Mouse (Mus musculus) stomach, embryonic 16.5 days (tissue): ENCODE results near the gene Gria1. TPM values are rescaled to one million over a fixed set of nuclear protein-coding genes. Genes with fewer than 3 reads are reported as not detected.

Experiments used
- ATAC-seq: fragments of 200-750 bp; cut with Nextera tagmentation; 2 replicates; pipeline ENCODE4 v1.8.0; 2017; ENCODE audit warnings: moderate number of reproducible peaks, moderate TSS enrichment; ENCODE audit not compliant: insufficient read depth, low FRiP score
- H3K27ac ChIP-seq: fragments of 300-500 bp; sonication (generic); 2 replicates; pipeline ENCODE4 v1.5.1; 2014; ENCODE audit warnings: low read length
- H3K27me3 ChIP-seq: fragments of 300-500 bp; sonication (generic); 2 replicates; pipeline ENCODE4 v1.6.1; 2014; ENCODE audit warnings: low read length, control low read depth, mixed read lengths; ENCODE audit not compliant: control insufficient read depth, insufficient read depth
- H3K36me3 ChIP-seq: fragments of 300-500 bp; sonication (generic); 2 replicates; pipeline ENCODE4 v1.6.1; 2014; ENCODE audit warnings: low read length; ENCODE audit not compliant: control insufficient read depth, insufficient read depth
- H3K4me1 ChIP-seq: fragments of 300-500 bp; sonication (generic); 2 replicates; pipeline ENCODE4 v1.6.1; 2014; ENCODE audit warnings: low read length, control low read depth, mixed read lengths; ENCODE audit not compliant: control insufficient read depth, insufficient read depth
- H3K4me2 ChIP-seq: fragments of 300-500 bp; sonication (generic); 2 replicates; pipeline ENCODE4 v1.6.1; 2014; ENCODE audit warnings: low read depth, low read length, mixed read lengths
- H3K4me3 ChIP-seq: fragments of 300-500 bp; sonication (generic); replicated peaks from 2 replicates; pipeline ENCODE4 v1.5.1; 2014; ENCODE audit warnings: mild to moderate bottlenecking, low read length
- H3K9ac ChIP-seq: fragments of 300-500 bp; sonication (generic); 2 replicates; pipeline ENCODE4 v1.6.1; 2014; ENCODE audit warnings: low read length
- H3K9me3 ChIP-seq: fragments of 300-500 bp; sonication (generic); replicated peaks from 2 replicates; pipeline ENCODE4 v1.6.1; 2016; ENCODE audit warnings: low read length, control low read depth; ENCODE audit not compliant: control insufficient read depth
- WGBS: fragments of 180-500 bp; shearing (Covaris S2); extraction: QIAGEN DNeasy Blood & Tissue Kit; methylation state at CpG from one replicate; pipeline ENCODE4 v1.1.7; 2014; 5-methylcytosine and 5-hydroxymethylcytosine counted together
- polyA plus RNA-seq: library from polyadenylated mRNA; unstranded; fragments of >200 nt; fragmentation: Nextera tagmentation; extraction: Ambion mirVana; gene quantifications from 2 replicates; pipeline ENCODE4 v1.2.1, GENCODE M21; 2015

Gene Gria1
- 1.7 and 1.8 TPM in 2 replicates for polyA plus RNA-seq

DNA sequence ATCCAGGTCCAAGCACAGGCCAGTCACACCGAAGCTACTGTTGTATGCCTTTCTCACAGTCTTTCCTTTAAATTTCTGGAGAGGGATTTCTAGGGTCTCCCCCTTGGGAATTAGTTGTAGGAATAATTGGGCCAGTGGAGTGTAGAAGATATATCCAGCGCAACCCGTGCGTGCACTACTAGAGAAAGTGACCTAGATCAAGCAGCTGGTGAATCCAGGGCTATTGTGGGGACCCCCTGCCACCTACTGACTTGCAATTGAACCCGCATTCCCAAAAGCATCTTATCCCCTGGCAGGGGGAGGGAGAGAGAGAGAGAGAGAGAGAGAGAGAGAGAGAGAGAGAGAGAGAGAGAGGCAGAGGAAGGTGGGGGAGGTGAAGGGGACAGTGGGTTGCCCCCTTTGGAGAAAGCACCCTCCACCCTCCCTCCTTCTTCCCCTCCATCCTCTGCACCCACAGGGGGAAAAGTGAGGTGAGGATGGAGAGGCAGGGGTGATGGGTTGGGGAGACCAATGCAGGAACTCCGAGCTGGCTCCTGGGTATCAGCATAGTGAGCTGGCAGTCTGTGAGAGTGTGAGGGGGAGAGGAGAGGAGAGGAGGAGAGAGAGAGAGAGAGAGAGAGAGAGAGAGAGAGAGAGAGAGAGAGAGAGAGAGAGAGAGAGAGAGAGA, at the start of gene Gria1:
Gene Gria1, plus strand, starts transcription at position 364 of the 667 bp plus-strand sequence.
- H3K9me3 ChIP-seq = no peaks in the 10 kb centered on the region
- no peaks in the 10 kb centered on the region for H3K36me3 ChIP-seq
- peak within 1 kb of the TSS; percentile 26; the same call in 1 of the 2 replicates for H3K9ac ChIP-seq
- H3K4me2 ChIP-seq = peak within 1 kb of the TSS; percentile 46
- H3K4me3 ChIP-seq = peak within 1 kb of the TSS; percentile 31
- H3K27me3 ChIP-seq = no peaks in the 10 kb centered on the region
- H3K27ac ChIP-seq = no peak within 1 kb of the TSS
- no peak for ATAC-seq
- 44% methylated on average over 6 of the region's 6 CpGs for WGBS
- H3K4me1 ChIP-seq = no peaks in the 10 kb centered on the region

DNA sequence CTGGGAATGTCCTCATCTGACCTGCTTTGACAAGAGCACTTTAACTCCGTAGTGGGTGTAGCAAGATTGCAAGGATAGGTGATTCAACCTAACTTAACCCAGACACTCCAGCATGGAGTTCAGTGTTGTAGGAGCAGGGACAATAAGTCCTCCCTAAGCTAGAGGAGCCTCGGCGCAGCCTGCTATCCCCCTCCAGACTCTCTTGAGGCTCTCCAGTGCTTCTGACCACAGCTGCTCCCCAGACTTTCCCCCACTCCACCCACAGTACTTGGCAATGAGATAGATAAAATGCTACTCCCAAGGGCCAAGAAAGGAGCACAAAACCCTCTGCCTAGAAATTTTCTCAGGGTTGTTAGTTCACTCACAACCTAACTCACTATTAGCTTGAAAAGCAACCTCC, 49.4 kb upstream of the Gria1 start:
- H3K4me2 ChIP-seq = no peak overlapping the region
- H3K9ac ChIP-seq = no peak overlapping the region
- H3K27me3 ChIP-seq = no peaks in the 10 kb centered on the region
- 88% methylated on average over 3 of the region's 3 CpGs for WGBS
- no peaks in the 10 kb centered on the region for H3K36me3 ChIP-seq
- H3K4me1 ChIP-seq = no peaks in the 10 kb centered on the region
- H3K4me3 ChIP-seq = no peak overlapping the region
- no peak for ATAC-seq
- H3K9me3 ChIP-seq = no peaks in the 10 kb centered on the region
- no peak overlapping the region for H3K27ac ChIP-seq

DNA sequence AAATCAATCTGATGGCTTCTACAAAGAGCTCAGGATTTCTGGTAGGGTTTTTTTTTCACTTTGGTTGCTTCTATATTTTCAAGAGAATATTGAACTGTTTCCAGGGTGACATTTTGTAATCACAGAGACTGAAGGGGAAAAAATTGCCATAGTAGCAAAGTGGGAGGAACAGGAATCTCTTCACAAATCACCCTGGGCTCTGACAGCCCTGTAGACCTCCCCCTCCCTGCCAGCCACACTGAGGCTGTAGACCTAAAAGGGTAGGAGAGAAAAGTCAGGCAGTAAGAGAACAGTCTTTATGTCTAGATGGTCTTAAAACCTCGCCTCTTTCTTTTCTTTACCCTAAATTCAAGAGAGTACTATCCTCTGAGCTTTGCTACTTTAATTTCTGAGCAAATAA, 38.4 kb upstream of the Gria1 start:
- Histone ChIP-seq H3K27ac (no peak overlapping the region), H3K27me3 (no peaks in the 10 kb centered on the region), H3K9me3 (no peaks in the 10 kb centered on the region), H3K9ac (no peak overlapping the region), H3K36me3 (no peaks in the 10 kb centered on the region), H3K4me3 (no peak overlapping the region), H3K4me1 (no peaks in the 10 kb centered on the region), H3K4me2 (no peak overlapping the region)
- 68% methylated on average over 1 of the region's 1 CpGs for WGBS
- no peak for ATAC-seq

DNA sequence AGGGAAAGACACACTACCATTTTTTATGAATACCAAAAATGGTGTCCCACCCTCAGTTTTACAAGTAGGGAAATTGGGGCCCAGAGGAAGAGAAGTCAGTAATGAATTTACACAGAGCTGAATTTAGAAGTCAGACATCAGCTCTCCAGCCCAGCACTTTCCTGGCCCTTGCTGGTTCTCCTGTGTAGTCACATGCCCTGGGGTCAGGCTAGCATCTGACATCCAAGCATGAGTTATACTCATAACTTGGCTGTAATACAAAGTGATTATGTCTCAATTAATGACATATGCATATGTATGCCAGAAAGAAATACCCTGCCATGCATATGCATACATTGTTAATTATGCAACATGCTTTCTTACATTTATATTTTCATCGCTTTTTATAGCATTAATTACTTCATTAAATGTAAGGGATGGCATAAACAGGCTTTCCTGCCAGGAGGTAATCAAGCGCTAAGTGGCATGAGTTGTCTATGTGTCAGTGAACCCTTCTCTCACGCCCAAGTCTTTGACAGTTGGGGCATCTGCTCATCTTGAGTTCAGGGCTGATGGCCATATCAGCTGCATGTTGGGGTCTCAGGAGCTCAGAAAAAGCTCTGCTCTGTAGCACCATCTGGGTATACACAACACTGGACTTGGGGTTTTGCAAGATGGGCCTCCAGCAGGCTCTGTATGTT, 26.7 kb upstream of the Gria1 start:
- ATAC-seq = no peak
- H3K4me1 ChIP-seq = no peaks in the 10 kb centered on the region
- H3K27me3 ChIP-seq = no peaks in the 10 kb centered on the region
- H3K4me3 ChIP-seq = no peak overlapping the region
- no peaks in the 10 kb centered on the region for H3K9me3 ChIP-seq
- no peak overlapping the region for H3K4me2 ChIP-seq
- WGBS = 87% methylated on average over 3 of the region's 3 CpGs
- no peak overlapping the region for H3K27ac ChIP-seq
- H3K36me3 ChIP-seq = no peaks in the 10 kb centered on the region
- H3K9ac ChIP-seq = no peak overlapping the region

DNA sequence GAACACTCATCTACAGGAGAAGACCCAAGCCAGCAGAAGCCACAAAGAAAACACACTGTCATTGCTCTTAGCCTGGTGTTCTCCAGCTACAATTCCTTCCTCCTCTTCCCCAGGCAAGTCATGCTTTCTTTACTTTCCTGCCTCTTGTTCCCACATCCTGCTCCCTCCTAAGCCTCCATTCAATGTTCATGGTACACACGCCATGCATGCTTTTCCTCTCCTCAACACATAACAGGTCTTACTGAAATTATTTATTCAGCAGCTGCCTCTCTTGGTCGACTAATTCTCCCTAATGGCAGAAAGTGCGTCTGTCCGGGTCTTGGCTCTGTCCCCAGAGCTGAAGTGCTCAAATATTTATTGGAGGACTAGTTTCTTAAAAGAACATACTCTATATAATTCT, 25.7 kb upstream of the Gria1 start:
- ATAC-seq = no peak
- Histone ChIP-seq H3K9ac (no peak overlapping the region), H3K4me3 (no peak overlapping the region), H3K27me3 (no peaks in the 10 kb centered on the region), H3K27ac (no peak overlapping the region), H3K4me1 (no peaks in the 10 kb centered on the region), H3K4me2 (no peak overlapping the region), H3K36me3 (no peaks in the 10 kb centered on the region), H3K9me3 (no peaks in the 10 kb centered on the region)
- WGBS = 26% methylated on average over 4 of the region's 4 CpGs

DNA sequence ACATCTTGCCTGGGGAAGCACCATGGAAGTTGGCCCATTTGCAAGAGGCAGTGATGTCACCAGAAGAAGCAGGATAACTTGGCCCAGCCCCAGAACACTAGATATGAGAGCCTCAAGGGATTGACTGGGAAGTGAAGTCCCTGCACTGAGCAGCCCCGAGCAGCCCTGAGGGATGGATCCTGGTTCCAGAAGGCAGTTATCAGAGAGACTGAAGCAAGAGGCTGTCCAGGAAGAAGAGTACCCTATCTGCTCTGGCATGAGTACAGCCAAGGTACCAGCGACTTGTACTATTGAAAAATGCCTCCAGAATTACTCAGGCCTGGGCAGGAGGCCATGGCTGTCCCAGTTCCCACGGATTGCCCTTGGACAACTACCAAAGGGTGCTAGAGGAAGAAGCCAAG, 11.6 kb upstream of the Gria1 start:
- no peak for ATAC-seq
- WGBS = 55% methylated on average over 3 of the region's 3 CpGs
- Histone ChIP-seq H3K27me3 (no peaks in the 10 kb centered on the region), H3K27ac (no peak overlapping the region), H3K4me2 (no peak overlapping the region), H3K9me3 (no peaks in the 10 kb centered on the region), H3K36me3 (no peaks in the 10 kb centered on the region), H3K9ac (no peak overlapping the region), H3K4me3 (no peak overlapping the region), H3K4me1 (no peaks in the 10 kb centered on the region)

DNA sequence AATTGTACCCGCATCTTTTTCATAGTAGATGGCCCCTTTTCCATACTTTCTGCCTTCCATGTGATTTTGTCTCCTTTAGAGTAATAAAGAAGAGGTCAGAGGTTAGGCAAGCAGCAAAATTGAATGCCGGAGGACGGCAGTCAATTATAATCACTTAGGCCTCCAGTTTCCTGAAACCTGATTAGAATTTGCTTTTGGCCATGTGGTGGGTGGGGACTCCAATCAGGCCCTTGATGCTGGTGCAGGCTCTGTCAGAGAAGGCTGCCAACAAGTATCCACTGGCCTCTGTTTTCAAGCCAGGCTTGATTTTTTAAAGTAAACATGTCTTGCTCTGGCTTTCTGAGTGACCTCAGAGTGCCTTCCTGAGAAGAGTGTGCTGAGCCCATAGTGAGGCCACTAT, 6.6 kb upstream of the Gria1 start:
- no peak for ATAC-seq
- Histone ChIP-seq H3K27ac (no peak overlapping the region), H3K9ac (no peak overlapping the region), H3K4me2 (no peak overlapping the region), H3K9me3 (no peaks in the 10 kb centered on the region), H3K4me1 (no peaks in the 10 kb centered on the region), H3K4me3 (no peak overlapping the region), H3K36me3 (no peaks in the 10 kb centered on the region), H3K27me3 (no peaks in the 10 kb centered on the region)
- 41% methylated on average over 3 of the region's 3 CpGs for WGBS

DNA sequence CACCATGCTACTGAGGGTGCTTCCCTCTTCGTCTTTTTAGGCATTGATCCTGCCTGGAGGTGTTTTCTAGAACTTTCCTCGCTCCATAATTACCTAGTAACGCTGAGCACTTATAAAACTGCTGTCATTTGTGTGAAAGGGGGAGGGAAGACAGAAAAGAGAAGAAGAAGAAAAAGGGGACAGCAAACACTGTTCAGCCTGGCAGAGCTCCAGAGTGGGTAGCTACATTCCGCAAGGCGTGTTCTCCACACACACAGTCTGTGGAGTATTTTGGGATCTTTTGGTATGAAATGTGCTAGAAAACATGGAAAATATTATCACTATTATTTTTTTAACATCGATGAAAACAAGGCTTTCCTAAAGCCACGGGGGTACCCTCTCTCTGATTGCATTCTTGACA, 5.8 kb upstream of the Gria1 start:
- no peak for ATAC-seq
- WGBS = 66% methylated on average over 7 of the region's 7 CpGs
- Histone ChIP-seq H3K4me3 (no peak overlapping the region), H3K27ac (no peak overlapping the region), H3K9ac (no peak overlapping the region), H3K4me2 (no peak overlapping the region), H3K9me3 (no peaks in the 10 kb centered on the region), H3K36me3 (no peaks in the 10 kb centered on the region), H3K4me1 (no peaks in the 10 kb centered on the region), H3K27me3 (no peaks in the 10 kb centered on the region)

DNA sequence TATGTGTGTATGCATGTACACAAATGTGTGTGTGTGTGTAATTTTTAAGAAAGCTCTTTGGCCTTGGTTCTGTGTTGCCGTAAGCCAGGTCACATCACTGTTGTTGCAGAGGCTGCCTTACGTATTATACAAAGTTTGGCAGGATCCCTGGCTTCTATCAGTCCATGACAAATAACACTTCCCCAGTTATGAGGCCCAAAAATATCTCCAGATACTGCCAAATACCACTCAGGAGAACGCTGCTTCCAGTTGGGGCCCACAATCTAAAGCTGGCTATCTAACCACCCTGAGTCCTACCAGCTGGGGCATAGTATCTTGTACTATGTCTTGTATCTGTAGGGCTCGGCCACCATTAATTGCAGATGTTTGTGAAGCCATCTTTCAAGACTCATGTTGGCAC, 3.4 kb upstream of the Gria1 start:
- no peak for ATAC-seq
- H3K9me3 ChIP-seq = no peaks in the 10 kb centered on the region
- 60% methylated on average over 4 of the region's 4 CpGs for WGBS

More for the DNA sequence above, 3.4 kb upstream of the Gria1 start:
- Histone ChIP-seq H3K4me3 (no peak overlapping the region), H3K9ac (no peak overlapping the region), H3K27me3 (no peaks in the 10 kb centered on the region), H3K4me2 (no peak overlapping the region), H3K36me3 (no peaks in the 10 kb centered on the region), H3K4me1 (no peaks in the 10 kb centered on the region), H3K27ac (no peak overlapping the region)
